Mouse (Mus musculus) spleen, adult 12 weeks (tissue): Measurements from ENCODE around the gene Pmis2.

Source experiments
- DNase-seq: peaks from one replicate; pipeline ENCODE4 v3.0.0; 2022; ENCODE audit warnings: low spot score

Pmis2 gene

GRCm38 (mm10) chr7:30633762-30634412 is 37.5 kb downstream of the Pmis2 start:
- no peak for DNase-seq

DNA sequence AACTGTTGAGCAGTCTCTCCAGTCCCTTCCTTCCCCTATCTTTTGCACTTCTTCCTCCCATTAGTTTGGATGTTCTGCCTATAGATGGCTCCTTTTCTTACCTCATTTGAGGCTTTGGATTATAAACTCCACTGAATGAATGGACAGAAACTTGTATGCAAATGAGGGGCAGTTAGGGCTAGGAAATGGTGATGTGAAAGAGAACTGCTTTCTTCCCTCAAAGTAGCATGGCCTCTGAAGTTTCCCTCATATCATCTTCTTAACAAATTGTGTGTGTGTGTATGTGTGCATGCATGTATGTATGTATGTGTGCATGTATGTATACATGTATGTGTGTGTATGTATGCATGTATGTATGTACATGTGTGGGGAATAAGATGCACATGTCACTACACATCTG is 42.4 kb downstream of the Pmis2 start:
- DNase-seq, result no peak

GRCm38 (mm10) chr7:30626647-30627046 is 44.8 kb downstream of the Pmis2 start:
- DNase-seq, result no peak

DNA sequence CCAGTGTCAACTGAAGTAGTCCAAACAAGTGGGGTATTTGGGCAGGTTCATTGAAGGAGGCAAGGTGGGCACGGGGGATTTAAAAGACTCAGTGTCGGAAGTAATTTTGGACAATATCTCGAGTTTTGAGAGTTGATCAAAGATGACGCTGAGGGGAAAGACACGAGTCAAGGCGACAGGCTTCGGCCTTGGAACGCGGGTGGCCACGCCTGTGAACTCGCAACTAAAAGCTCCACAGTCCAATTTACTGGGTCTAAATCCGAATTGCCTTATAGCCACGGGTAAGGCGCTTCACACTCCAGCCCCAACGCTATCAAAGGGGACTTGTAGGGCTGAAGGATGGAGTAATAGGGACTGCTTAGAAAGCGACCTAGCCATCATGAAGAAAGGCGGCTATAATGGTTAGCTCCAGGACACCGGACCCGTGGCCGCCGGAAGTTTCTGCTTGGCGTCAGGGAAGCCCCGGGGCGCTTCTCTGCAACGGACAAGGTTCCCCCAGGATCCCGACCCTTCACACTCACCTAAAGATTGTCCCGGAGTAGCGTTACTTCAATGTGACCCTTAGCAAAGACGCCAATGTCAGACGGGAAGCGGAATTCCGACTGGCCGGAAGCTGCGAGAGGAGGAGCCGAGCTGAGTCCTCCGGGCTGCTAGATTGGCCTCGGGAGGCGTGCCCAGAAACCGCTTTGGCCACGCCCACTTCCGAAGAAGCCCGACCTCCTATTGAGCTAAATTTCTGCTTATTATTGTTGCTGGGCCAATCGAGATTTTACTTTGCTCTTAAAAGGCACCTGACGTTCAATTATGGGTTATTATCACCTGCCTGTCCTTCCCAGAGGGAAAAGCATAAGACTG is 45.6 kb downstream of the Pmis2 start, which contains the start of gene Cox6b1:
Gene Cox6b1 (minus strand): TSS at position 622 of the 855 bp plus-strand sequence.
- DNase-seq, result peak; percentile 84
